Mouse (Mus musculus): ENCODE data around the gene Srl. TPM values are rescaled to one million over a fixed set of nuclear protein-coding genes. Genes with fewer than 3 reads are reported as not detected.
"Not testable (repeated sequence)": the region's sequence is repeated elsewhere in the genome, so short reads cannot be mapped to it uniquely, and the experiment has no call there.

Srl gene
- polyA plus RNA-seq, 1 experiment from 2014 or later = 3.1 TPM

DNA sequence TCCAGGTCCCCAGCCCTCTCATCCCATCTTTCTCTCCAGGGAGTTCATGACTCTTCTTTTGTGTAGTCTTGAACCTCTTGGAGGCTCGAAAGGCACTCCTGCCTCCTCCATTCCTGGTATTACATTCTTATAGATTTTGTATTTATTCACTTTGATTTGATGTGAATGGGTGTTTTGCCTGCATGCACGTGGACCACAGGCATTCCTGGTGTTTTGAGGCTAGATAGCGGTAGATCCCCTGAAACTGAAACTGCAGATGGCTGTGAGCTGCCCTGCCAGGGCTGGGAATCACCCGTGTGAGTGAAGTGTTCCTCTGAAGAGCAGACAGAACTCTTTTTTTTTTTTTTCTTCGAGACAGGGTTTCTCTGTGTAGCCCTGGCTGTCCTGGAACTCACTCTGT is 42.8 kb upstream of the Srl start:
- Histone ChIP-seq H3K9ac (ENCODE audit: low read length) (no peak overlapping the region), H3K27ac (replicated peaks) (no peak overlapping the region), H3K4me2 (replicated peaks; ENCODE audit: low read depth) (no peak overlapping the region), H3K36me3 (ENCODE audit: control insufficient read depth, insufficient read depth, low read length) (no peaks in the 10 kb centered on the region), H3K4me3 (ENCODE audit: low read depth, low read length) (no peak overlapping the region), H3K9me3 (ENCODE audit: control insufficient read depth, low read length) (no peaks in the 10 kb centered on the region), H3K27me3 (ENCODE audit: control insufficient read depth, insufficient read depth, low read length) (no peaks in the 10 kb centered on the region), H3K4me1 (replicated peaks; ENCODE audit: control insufficient read depth, insufficient read depth) (peaks cover 3% of the 10 kb centered on the region)
- no peak for TF ChIP-seq CTCF (IDR thresholded peaks at IDR 0.05; ENCODE audit: low read depth)
- no peak for TF ChIP-seq EP300 (optimal IDR thresholded peaks at IDR 0.05)
- ATAC-seq (ENCODE audit: low FRiP score, low TSS enrichment) (no peak), DNase-seq (ENCODE audit: low spot score) (no peak)
- 81% methylated on average over 5 of the region's 5 CpGs for WGBS

DNA sequence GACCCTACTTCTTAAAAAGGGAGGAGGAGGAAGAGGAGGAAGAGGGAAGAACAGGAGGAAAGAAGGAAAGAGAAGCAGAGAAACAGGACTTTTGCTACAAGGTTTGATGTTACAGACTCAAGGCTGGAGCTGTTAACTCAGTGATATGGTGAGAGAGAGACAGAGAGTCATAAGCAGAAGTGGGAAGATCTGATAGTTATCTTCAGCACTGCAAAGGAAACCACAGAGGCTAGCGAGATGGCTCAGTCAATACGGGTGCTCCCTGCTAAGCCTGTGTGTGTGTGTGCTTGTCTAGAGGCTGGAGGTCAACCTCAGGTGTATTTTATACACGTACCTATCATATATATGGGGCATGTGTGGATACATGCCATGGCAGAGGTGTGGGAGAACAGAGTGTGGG is 42.2 kb upstream of the Srl start:
- H3K9ac ChIP-seq (ENCODE audit: low read length) = no peak overlapping the region
- no peak overlapping the region for H3K27ac ChIP-seq (replicated peaks)
- no peaks in the 10 kb centered on the region for H3K36me3 ChIP-seq (ENCODE audit: control insufficient read depth, insufficient read depth, low read length)
- ATAC-seq (ENCODE audit: low FRiP score, low TSS enrichment) = no peak
- H3K4me1 ChIP-seq (replicated peaks; ENCODE audit: control insufficient read depth, insufficient read depth) = peaks cover 3% of the 10 kb centered on the region
- WGBS = 74% methylated on average over 3 of the region's 3 CpGs
- no peak for DNase-seq (ENCODE audit: low spot score)
- H3K9me3 ChIP-seq (ENCODE audit: control insufficient read depth, low read length) = no peaks in the 10 kb centered on the region
- no peaks in the 10 kb centered on the region for H3K27me3 ChIP-seq (ENCODE audit: control insufficient read depth, insufficient read depth, low read length)
- no peak overlapping the region for H3K4me2 ChIP-seq (replicated peaks; ENCODE audit: low read depth)
- TF ChIP-seq EP300 (optimal IDR thresholded peaks at IDR 0.05) (no peak), CTCF (IDR thresholded peaks at IDR 0.05; ENCODE audit: low read depth) (no peak)
- H3K4me3 ChIP-seq (ENCODE audit: low read depth, low read length) = no peak overlapping the region

DNA sequence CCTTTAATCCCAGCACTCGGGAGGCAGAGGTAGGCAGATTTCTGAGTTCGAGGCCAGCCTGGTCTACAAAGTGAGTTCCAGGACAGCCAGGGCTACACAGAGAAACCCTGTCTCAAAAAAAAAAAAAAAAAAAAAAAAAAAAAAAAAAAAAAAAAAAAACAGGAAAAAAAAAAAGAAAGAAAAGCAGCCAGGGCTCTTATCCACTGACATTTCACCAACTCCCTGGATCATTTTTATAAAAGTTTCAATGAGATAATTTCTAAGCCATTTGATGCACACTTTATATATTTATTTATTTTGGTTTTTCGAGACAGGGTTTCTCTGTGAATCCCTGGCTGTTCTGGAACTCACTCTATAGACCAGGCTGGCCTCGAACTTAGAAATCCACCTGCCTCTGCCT is 39.6 kb upstream of the Srl start:
- H3K4me2 ChIP-seq (replicated peaks; ENCODE audit: low read depth); H3K9me3 ChIP-seq (ENCODE audit: control insufficient read depth, low read length); H3K9ac ChIP-seq (ENCODE audit: low read length); H3K27me3 ChIP-seq (ENCODE audit: control insufficient read depth, insufficient read depth, low read length); H3K4me3 ChIP-seq (ENCODE audit: low read depth, low read length); H3K36me3 ChIP-seq (ENCODE audit: control insufficient read depth, insufficient read depth, low read length); H3K4me1 ChIP-seq (replicated peaks; ENCODE audit: control insufficient read depth, insufficient read depth); H3K27ac ChIP-seq (replicated peaks); ATAC-seq (ENCODE audit: low FRiP score, low TSS enrichment); DNase-seq (ENCODE audit: low spot score): not testable (repeated sequence)
- WGBS = 85% methylated on average over 4 of the region's 4 CpGs

DNA sequence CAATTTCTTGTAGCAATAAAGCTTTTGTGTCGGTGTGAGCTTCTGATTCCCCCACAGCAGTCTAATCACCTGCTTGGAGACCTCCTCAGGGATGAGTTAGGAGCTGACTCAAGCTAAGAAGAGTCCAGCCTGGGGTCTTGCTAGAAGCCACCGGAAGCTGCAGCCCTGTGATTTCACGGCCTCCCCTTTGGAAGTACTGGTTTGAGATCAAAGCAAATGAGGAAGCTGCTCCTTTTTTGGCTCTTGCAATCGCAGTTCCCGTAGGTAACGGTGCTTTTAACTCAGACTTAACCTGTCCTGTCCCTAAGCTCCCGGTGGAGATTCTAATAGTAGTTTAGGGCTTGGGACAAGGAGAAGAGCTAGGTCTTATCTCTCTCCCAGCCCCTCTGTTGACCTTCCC is 37.0 kb upstream of the Srl start:
- WGBS = 63% methylated on average over 7 of the region's 7 CpGs
- no peak overlapping the region for H3K4me3 ChIP-seq (ENCODE audit: low read depth, low read length)
- H3K27me3 ChIP-seq (ENCODE audit: control insufficient read depth, insufficient read depth, low read length) = no peaks in the 10 kb centered on the region
- no peaks in the 10 kb centered on the region for H3K36me3 ChIP-seq (ENCODE audit: control insufficient read depth, insufficient read depth, low read length)
- no peak overlapping the region for H3K27ac ChIP-seq (replicated peaks)
- H3K9ac ChIP-seq (ENCODE audit: low read length) = no peak overlapping the region
- no peaks in the 10 kb centered on the region for H3K9me3 ChIP-seq (ENCODE audit: control insufficient read depth, low read length)
- no peak overlapping the region for H3K4me2 ChIP-seq (replicated peaks; ENCODE audit: low read depth)
- ATAC-seq (ENCODE audit: low FRiP score, low TSS enrichment) = no peak
- no peaks in the 10 kb centered on the region for H3K4me1 ChIP-seq (replicated peaks; ENCODE audit: control insufficient read depth, insufficient read depth)
- no peak for TF ChIP-seq EP300 (optimal IDR thresholded peaks at IDR 0.05)
- no peak for TF ChIP-seq CTCF (IDR thresholded peaks at IDR 0.05; ENCODE audit: low read depth)
- DNase-seq (ENCODE audit: low spot score) = no peak

DNA sequence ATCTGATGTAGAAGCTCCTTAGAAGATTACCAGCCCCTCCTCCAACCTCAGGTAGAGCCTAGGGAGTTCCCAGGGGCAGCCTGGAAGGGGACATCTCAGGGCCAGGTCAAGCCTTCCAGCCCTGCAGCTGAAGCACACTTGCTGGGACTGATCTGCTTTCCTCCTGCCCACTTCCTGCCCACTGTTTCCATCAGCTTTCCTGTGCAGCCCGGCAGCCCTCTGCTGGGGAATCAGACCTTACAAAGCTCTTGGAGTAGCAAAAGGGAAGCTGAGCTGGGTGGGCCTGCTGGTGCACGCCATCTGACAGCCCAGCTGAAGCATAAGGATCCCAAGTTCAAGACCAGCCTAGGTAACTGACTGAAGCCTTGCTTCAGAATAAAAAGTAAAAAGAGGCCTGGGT is 35.3 kb upstream of the Srl start:
- no peak for DNase-seq (ENCODE audit: low spot score)

DNA sequence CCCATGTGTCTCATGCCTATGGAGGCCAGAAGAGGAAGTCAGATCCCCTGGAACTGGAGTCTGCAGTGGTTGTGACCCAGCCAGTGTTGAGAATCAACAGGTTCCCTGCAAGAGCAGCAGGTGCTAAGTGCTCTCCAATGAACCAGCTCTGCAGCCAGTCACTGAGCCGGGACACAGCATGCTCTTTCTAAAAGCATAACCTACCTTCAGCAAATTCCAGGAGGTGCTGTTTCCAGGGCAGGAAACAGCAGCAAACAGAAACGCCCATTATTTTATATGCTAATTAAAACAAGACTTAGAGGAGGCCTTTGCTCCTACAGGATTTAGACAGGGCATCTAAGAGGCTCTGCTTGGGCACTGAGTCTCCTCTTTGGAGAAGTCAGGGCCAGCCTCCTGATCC is 34.4 kb upstream of the Srl start:
- Histone ChIP-seq H3K27me3 (ENCODE audit: control insufficient read depth, insufficient read depth, low read length) (no peaks in the 10 kb centered on the region), H3K9ac (ENCODE audit: low read length) (no peak overlapping the region), H3K27ac (replicated peaks) (no peak overlapping the region), H3K4me2 (replicated peaks; ENCODE audit: low read depth) (no peak overlapping the region), H3K9me3 (ENCODE audit: control insufficient read depth, low read length) (no peaks in the 10 kb centered on the region), H3K4me3 (ENCODE audit: low read depth, low read length) (no peak overlapping the region), H3K36me3 (ENCODE audit: control insufficient read depth, insufficient read depth, low read length) (no peaks in the 10 kb centered on the region), H3K4me1 (replicated peaks; ENCODE audit: control insufficient read depth, insufficient read depth) (no peaks in the 10 kb centered on the region)
- 65% methylated on average over 2 of the region's 2 CpGs for WGBS
- ATAC-seq (ENCODE audit: low FRiP score, low TSS enrichment) (no peak), DNase-seq (ENCODE audit: low spot score) (no peak)
- TF ChIP-seq CTCF (IDR thresholded peaks at IDR 0.05; ENCODE audit: low read depth) = no peak
- TF ChIP-seq EP300 (optimal IDR thresholded peaks at IDR 0.05) = no peak

More for the DNA sequence above, 35.3 kb upstream of the Srl start:
- Histone ChIP-seq H3K9me3 (ENCODE audit: control insufficient read depth, low read length) (no peaks in the 10 kb centered on the region), H3K27me3 (ENCODE audit: control insufficient read depth, insufficient read depth, low read length) (no peaks in the 10 kb centered on the region), H3K4me3 (ENCODE audit: low read depth, low read length) (no peak overlapping the region), H3K27ac (replicated peaks) (no peak overlapping the region), H3K4me2 (replicated peaks; ENCODE audit: low read depth) (no peak overlapping the region), H3K4me1 (replicated peaks; ENCODE audit: control insufficient read depth, insufficient read depth) (no peaks in the 10 kb centered on the region), H3K9ac (ENCODE audit: low read length) (no peak overlapping the region), H3K36me3 (ENCODE audit: control insufficient read depth, insufficient read depth, low read length) (no peaks in the 10 kb centered on the region)
- ATAC-seq (ENCODE audit: low FRiP score, low TSS enrichment) = no peak
- 50% methylated on average over 2 of the region's 2 CpGs for WGBS
- TF ChIP-seq CTCF (IDR thresholded peaks at IDR 0.05; ENCODE audit: low read depth) (no peak), EP300 (optimal IDR thresholded peaks at IDR 0.05) (no peak)

Measured in stomach, postnatal 0 days (tissue).